Mouse (Mus musculus): ENCODE results near the gene Fkbp15. TPM values are rescaled to one million over a fixed set of nuclear protein-coding genes. Genes with fewer than 3 reads are reported as not detected.

Gene Fkbp15
- polyA plus RNA-seq, 1 experiment from 2014 or later, result 24.3 TPM

GRCm38 (mm10) chr4:62308406-62308805, 51.9 kb downstream of the Fkbp15 start:
- Histone ChIP-seq H3K27ac (no peak overlapping the region), H3K4me1 (replicated peaks; ENCODE audit: control insufficient read depth, insufficient read depth, low read length) (no peaks in the 10 kb centered on the region), H3K36me3 (replicated peaks; ENCODE audit: control insufficient read depth, insufficient read depth) (peaks cover 73% of the 10 kb centered on the region), H3K4me2 (replicated peaks) (no peak overlapping the region), H3K9ac (no peak overlapping the region), H3K27me3 (ENCODE audit: control insufficient read depth, insufficient read depth, low read length) (no peaks in the 10 kb centered on the region), H3K4me3 (replicated peaks; ENCODE audit: low read length) (no peak overlapping the region), H3K9me3 (ENCODE audit: control insufficient read depth, low read length) (no peaks in the 10 kb centered on the region)
- ATAC-seq (ENCODE audit: low FRiP score) (no peak), DNase-seq (ENCODE audit: low spot score) (no peak)

GRCm38 (mm10) chr4:62306840-62307239, 53.5 kb downstream of the Fkbp15 start:
- ATAC-seq (ENCODE audit: low FRiP score) (no peak), DNase-seq (ENCODE audit: low spot score) (no peak)
- Histone ChIP-seq H3K9me3 (ENCODE audit: control insufficient read depth, low read length) (no peaks in the 10 kb centered on the region), H3K9ac (no peak overlapping the region), H3K4me2 (replicated peaks) (no peak overlapping the region), H3K27me3 (ENCODE audit: control insufficient read depth, insufficient read depth, low read length) (no peaks in the 10 kb centered on the region), H3K4me3 (replicated peaks; ENCODE audit: low read length) (no peak overlapping the region), H3K36me3 (replicated peaks; ENCODE audit: control insufficient read depth, insufficient read depth) (peaks cover 73% of the 10 kb centered on the region), H3K27ac (no peak overlapping the region), H3K4me1 (replicated peaks; ENCODE audit: control insufficient read depth, insufficient read depth, low read length) (no peaks in the 10 kb centered on the region)
- 66% methylated on average over 4 of the region's 4 CpGs for WGBS

GRCm38 (mm10) chr4:62306301-62306700, 54.0 kb downstream of the Fkbp15 start:
- 80% methylated on average over 1 of the region's 1 CpGs for WGBS
- no peak overlapping the region for H3K4me2 ChIP-seq (replicated peaks)
- ATAC-seq (ENCODE audit: low FRiP score) (no peak), DNase-seq (ENCODE audit: low spot score) (no peak)
- no peaks in the 10 kb centered on the region for H3K4me1 ChIP-seq (replicated peaks; ENCODE audit: control insufficient read depth, insufficient read depth, low read length)
- H3K27me3 ChIP-seq (ENCODE audit: control insufficient read depth, insufficient read depth, low read length), result no peaks in the 10 kb centered on the region
- H3K9ac ChIP-seq, result no peak overlapping the region
- no peak overlapping the region for H3K27ac ChIP-seq
- H3K9me3 ChIP-seq (ENCODE audit: control insufficient read depth, low read length), result no peaks in the 10 kb centered on the region
- peaks cover 74% of the 10 kb centered on the region for H3K36me3 ChIP-seq (replicated peaks; ENCODE audit: control insufficient read depth, insufficient read depth)
- H3K4me3 ChIP-seq (replicated peaks; ENCODE audit: low read length), result no peak overlapping the region

- H3K4me3 ChIP-seq (replicated peaks; ENCODE audit: low read length), result no peak overlapping the region
- peaks cover 99% of the 10 kb centered on the region for H3K36me3 ChIP-seq (replicated peaks; ENCODE audit: control insufficient read depth, insufficient read depth)
- no peak overlapping the region for H3K4me2 ChIP-seq (replicated peaks)
- H3K27me3 ChIP-seq (ENCODE audit: control insufficient read depth, insufficient read depth, low read length), result no peaks in the 10 kb centered on the region
- no peak overlapping the region for H3K9ac ChIP-seq
- H3K27ac ChIP-seq, result no peak overlapping the region
- 78% methylated on average over 1 of the region's 1 CpGs for WGBS
- no peaks in the 10 kb centered on the region for H3K9me3 ChIP-seq (ENCODE audit: control insufficient read depth, low read length)
- no peaks in the 10 kb centered on the region for H3K4me1 ChIP-seq (replicated peaks; ENCODE audit: control insufficient read depth, insufficient read depth, low read length)
- DNase-seq (ENCODE audit: low spot score) (no peak), ATAC-seq (ENCODE audit: low FRiP score) (no peak)
Observed at GRCm38 (mm10) chr4:62303288-62303687, 57.1 kb downstream of the Fkbp15 start.

GRCm38 (mm10) chr4:62302795-62303194, 57.6 kb downstream of the Fkbp15 start:
- no peak overlapping the region for H3K4me2 ChIP-seq (replicated peaks)
- no peak overlapping the region for H3K27ac ChIP-seq
- H3K9ac ChIP-seq, result no peak overlapping the region
- DNase-seq (ENCODE audit: low spot score), result no peak
- no peak overlapping the region for H3K4me3 ChIP-seq (replicated peaks; ENCODE audit: low read length)
- no peak for ATAC-seq (ENCODE audit: low FRiP score)
- no peaks in the 10 kb centered on the region for H3K9me3 ChIP-seq (ENCODE audit: control insufficient read depth, low read length)
- 65% methylated on average over 2 of the region's 2 CpGs for WGBS
- no peaks in the 10 kb centered on the region for H3K4me1 ChIP-seq (replicated peaks; ENCODE audit: control insufficient read depth, insufficient read depth, low read length)
- peaks cover 99% of the 10 kb centered on the region for H3K36me3 ChIP-seq (replicated peaks; ENCODE audit: control insufficient read depth, insufficient read depth)
- H3K27me3 ChIP-seq (ENCODE audit: control insufficient read depth, insufficient read depth, low read length), result no peaks in the 10 kb centered on the region

- H3K9me3 ChIP-seq (ENCODE audit: control insufficient read depth, low read length), result no peaks in the 10 kb centered on the region
- no peak for ATAC-seq (ENCODE audit: low FRiP score)
- H3K27me3 ChIP-seq (ENCODE audit: control insufficient read depth, insufficient read depth, low read length), result no peaks in the 10 kb centered on the region
- no peak overlapping the region for H3K9ac ChIP-seq
- peaks cover 85% of the 10 kb centered on the region for H3K36me3 ChIP-seq (replicated peaks; ENCODE audit: control insufficient read depth, insufficient read depth)
- H3K4me1 ChIP-seq (replicated peaks; ENCODE audit: control insufficient read depth, insufficient read depth, low read length), result no peaks in the 10 kb centered on the region
- no peak overlapping the region for H3K4me2 ChIP-seq (replicated peaks)
- no peak for DNase-seq (ENCODE audit: low spot score)
- no peak overlapping the region for H3K27ac ChIP-seq
- 97% methylated on average over 2 of the region's 2 CpGs for WGBS
- no peak overlapping the region for H3K4me3 ChIP-seq (replicated peaks; ENCODE audit: low read length)
Observed at GRCm38 (mm10) chr4:62300001-62300400, 60.3 kb downstream of the Fkbp15 start.

- H3K4me3 ChIP-seq (replicated peaks; ENCODE audit: low read length), result no peak overlapping the region
- no peak overlapping the region for H3K4me2 ChIP-seq (replicated peaks)
- WGBS, result 82% methylated on average over 3 of the region's 3 CpGs
- H3K27me3 ChIP-seq (ENCODE audit: control insufficient read depth, insufficient read depth, low read length), result no peaks in the 10 kb centered on the region
- no peak overlapping the region for H3K27ac ChIP-seq
- ATAC-seq (ENCODE audit: low FRiP score), result no peak
- H3K9ac ChIP-seq, result no peak overlapping the region
- H3K9me3 ChIP-seq (ENCODE audit: control insufficient read depth, low read length), result no peaks in the 10 kb centered on the region
- H3K4me1 ChIP-seq (replicated peaks; ENCODE audit: control insufficient read depth, insufficient read depth, low read length), result 0 out of 2 replicates have a peak, but pooled peaks cover 5% of the 10 kb centered on the region
- DNase-seq (ENCODE audit: low spot score), result no peak
- peaks cover 72% of the 10 kb centered on the region for H3K36me3 ChIP-seq (replicated peaks; ENCODE audit: control insufficient read depth, insufficient read depth)
Observed at GRCm38 (mm10) chr4:62297280-62298130, 62.8 kb downstream of the Fkbp15 start.

GRCm38 (mm10) chr4:62294741-62295140, 65.6 kb downstream of the Fkbp15 start:
- Histone ChIP-seq H3K4me2 (replicated peaks) (no peak overlapping the region), H3K9ac (no peak overlapping the region), H3K4me1 (replicated peaks; ENCODE audit: control insufficient read depth, insufficient read depth, low read length) (0 out of 2 replicates have a peak, but pooled peaks cover 5% of the 10 kb centered on the region), H3K9me3 (ENCODE audit: control insufficient read depth, low read length) (no peaks in the 10 kb centered on the region), H3K27ac (no peak overlapping the region), H3K36me3 (replicated peaks; ENCODE audit: control insufficient read depth, insufficient read depth) (peaks cover 47% of the 10 kb centered on the region), H3K27me3 (ENCODE audit: control insufficient read depth, insufficient read depth, low read length) (no peaks in the 10 kb centered on the region), H3K4me3 (replicated peaks; ENCODE audit: low read length) (no peak overlapping the region)
- WGBS, result 95% methylated on average over 1 of the region's 1 CpGs
- ATAC-seq (ENCODE audit: low FRiP score), result no peak
- DNase-seq (ENCODE audit: low spot score), result no peak

- no peaks in the 10 kb centered on the region for H3K27me3 ChIP-seq (ENCODE audit: control insufficient read depth, insufficient read depth, low read length)
- DNase-seq (ENCODE audit: low spot score), result no peak
Observed at GRCm38 (mm10) chr4:62293219-62293861, 67.0 kb downstream of the Fkbp15 start.

More at GRCm38 (mm10) chr4:62293219-62293861, 67.0 kb downstream of the Fkbp15 start:
- WGBS, result 52% methylated on average over 10 of the region's 10 CpGs
- no peak for ATAC-seq (ENCODE audit: low FRiP score)
- Histone ChIP-seq H3K4me1 (replicated peaks; ENCODE audit: control insufficient read depth, insufficient read depth, low read length) (0 out of 2 replicates have a peak, but pooled peaks cover 9% of the 10 kb centered on the region), H3K4me2 (replicated peaks) (no peak overlapping the region), H3K9me3 (ENCODE audit: control insufficient read depth, low read length) (no peaks in the 10 kb centered on the region), H3K4me3 (replicated peaks; ENCODE audit: low read length) (no peak overlapping the region), H3K27ac (0 out of 2 replicates have a peak overlapping the region, but pooled peaks have one; percentile 9), H3K9ac (0 out of 2 replicates have a peak overlapping the region, but pooled peaks have one; percentile 11), H3K36me3 (replicated peaks; ENCODE audit: control insufficient read depth, insufficient read depth) (peaks cover 33% of the 10 kb centered on the region)

All from hindbrain, embryonic 14.5 days (tissue).